Mouse (Mus musculus): Measurements from ENCODE around the gene Platr17. TPM values are rescaled to one million over a fixed set of nuclear protein-coding genes. Genes with fewer than 3 reads are reported as not detected.
"Not testable (repeated sequence)": the region's sequence is repeated elsewhere in the genome, so short reads cannot be mapped to it uniquely, and the experiment has no call there.

The Platr17 gene
- polyA plus RNA-seq, 1 experiment from 2014 or later: 0.54 TPM

- Histone ChIP-seq H3K4me3 (replicated peaks; ENCODE audit: low read length) (no peak overlapping the region), H3K4me2 (ENCODE audit: low read length) (no peak overlapping the region), H3K27ac (ENCODE audit: low read length) (no peak overlapping the region), H3K36me3 (ENCODE audit: control insufficient read depth, insufficient read depth) (peaks cover 21% of the 10 kb centered on the region), H3K27me3 (replicated peaks; ENCODE audit: control insufficient read depth, insufficient read depth, low read length) (no peaks in the 10 kb centered on the region), H3K9me3 (ENCODE audit: control insufficient read depth, low read length) (no peaks in the 10 kb centered on the region), H3K4me1 (replicated peaks; ENCODE audit: control insufficient read depth, insufficient read depth, low read length) (peaks cover 22% of the 10 kb centered on the region), H3K9ac (replicated peaks; ENCODE audit: low read depth, low read length) (no peak overlapping the region)
- no peak for ATAC-seq
- 90% methylated on average over 10 of the region's 10 CpGs for WGBS
Observed at GRCm38 (mm10) chr17:33947430-33948089, 42.6 kb downstream of the Platr17 start.

GRCm38 (mm10) chr17:33948090-33948904 is 43.4 kb downstream of the Platr17 start:
- H3K36me3 ChIP-seq (ENCODE audit: control insufficient read depth, insufficient read depth): peaks cover 24% of the 10 kb centered on the region
- peaks cover 29% of the 10 kb centered on the region for H3K4me1 ChIP-seq (replicated peaks; ENCODE audit: control insufficient read depth, insufficient read depth, low read length)
- ATAC-seq: no peak
- H3K4me2 ChIP-seq (ENCODE audit: low read length): no peak overlapping the region
- WGBS: 88% methylated on average over 22 of the region's 22 CpGs
- H3K9ac ChIP-seq (replicated peaks; ENCODE audit: low read depth, low read length): no peak overlapping the region
- no peak overlapping the region for H3K4me3 ChIP-seq (replicated peaks; ENCODE audit: low read length)
- H3K27ac ChIP-seq (ENCODE audit: low read length): no peak overlapping the region
- H3K27me3 ChIP-seq (replicated peaks; ENCODE audit: control insufficient read depth, insufficient read depth, low read length): no peaks in the 10 kb centered on the region
- H3K9me3 ChIP-seq (ENCODE audit: control insufficient read depth, low read length): no peaks in the 10 kb centered on the region

GRCm38 (mm10) chr17:33948905-33949537 is 44.1 kb downstream of the Platr17 start:
- WGBS: 92% methylated on average over 19 of the region's 19 CpGs
- Histone ChIP-seq H3K4me1 (replicated peaks; ENCODE audit: control insufficient read depth, insufficient read depth, low read length) (peaks cover 36% of the 10 kb centered on the region), H3K9me3 (ENCODE audit: control insufficient read depth, low read length) (no peaks in the 10 kb centered on the region), H3K36me3 (ENCODE audit: control insufficient read depth, insufficient read depth) (peaks cover 21% of the 10 kb centered on the region), H3K27me3 (replicated peaks; ENCODE audit: control insufficient read depth, insufficient read depth, low read length) (no peaks in the 10 kb centered on the region), H3K4me3 (replicated peaks; ENCODE audit: low read length) (no peak overlapping the region), H3K9ac (replicated peaks; ENCODE audit: low read depth, low read length) (no peak overlapping the region), H3K4me2 (ENCODE audit: low read length) (no peak overlapping the region), H3K27ac (ENCODE audit: low read length) (no peak overlapping the region)
- no peak for ATAC-seq

- Histone ChIP-seq H3K4me1 (replicated peaks; ENCODE audit: control insufficient read depth, insufficient read depth, low read length) (peaks cover 45% of the 10 kb centered on the region), H3K36me3 (ENCODE audit: control insufficient read depth, insufficient read depth) (peaks cover 16% of the 10 kb centered on the region), H3K27ac (ENCODE audit: low read length) (no peak overlapping the region; the same call in 1 of the 2 replicates), H3K4me2 (ENCODE audit: low read length) (peak overlapping the region; percentile 91), H3K4me3 (replicated peaks; ENCODE audit: low read length) (peak overlapping the region; percentile 57), H3K9me3 (ENCODE audit: control insufficient read depth, low read length) (no peaks in the 10 kb centered on the region), H3K27me3 (replicated peaks; ENCODE audit: control insufficient read depth, insufficient read depth, low read length) (no peaks in the 10 kb centered on the region), H3K9ac (replicated peaks; ENCODE audit: low read depth, low read length) (peak overlapping the region; percentile 81)
- no peak for ATAC-seq
- 81% methylated on average over 10 of the region's 10 CpGs for WGBS
Observed at GRCm38 (mm10) chr17:33950131-33950625, 45.2 kb downstream of the Platr17 start.

GRCm38 (mm10) chr17:33951021-33951946 is 46.3 kb downstream of the Platr17 start, which contains the start of gene B3galt4:
B3galt4 (minus strand) TSS chr17:33951488.
- H3K4me1 ChIP-seq (replicated peaks; ENCODE audit: control insufficient read depth, insufficient read depth, low read length): peaks cover 45% of the 10 kb centered on the region
- H3K4me2 ChIP-seq (ENCODE audit: low read length): peak within 1 kb of the TSS; percentile 91
- H3K9ac ChIP-seq (replicated peaks; ENCODE audit: low read depth, low read length): peak within 1 kb of the TSS; percentile 81
- no peaks in the 10 kb centered on the region for H3K27me3 ChIP-seq (replicated peaks; ENCODE audit: control insufficient read depth, insufficient read depth, low read length)
- H3K36me3 ChIP-seq (ENCODE audit: control insufficient read depth, insufficient read depth): peaks cover 14% of the 10 kb centered on the region
- 1% methylated on average over 45 of the region's 45 CpGs for WGBS
- peak; percentile 71 for ATAC-seq
- H3K27ac ChIP-seq (ENCODE audit: low read length): peak within 1 kb of the TSS; percentile 73
- H3K9me3 ChIP-seq (ENCODE audit: control insufficient read depth, low read length): no peaks in the 10 kb centered on the region
- H3K4me3 ChIP-seq (replicated peaks; ENCODE audit: low read length): peak within 1 kb of the TSS; percentile 57

- peaks cover 51% of the 10 kb centered on the region for H3K4me1 ChIP-seq (replicated peaks; ENCODE audit: control insufficient read depth, insufficient read depth, low read length)
Observed at GRCm38 (mm10) chr17:33952015-33952414, 47.1 kb downstream of the Platr17 start.

GRCm38 (mm10) chr17:33952879-33953278 is 47.9 kb downstream of the Platr17 start:
- H3K4me3 ChIP-seq (replicated peaks; ENCODE audit: low read length): no peak overlapping the region
- H3K9ac ChIP-seq (replicated peaks; ENCODE audit: low read depth, low read length): no peak overlapping the region
- H3K4me1 ChIP-seq (replicated peaks; ENCODE audit: control insufficient read depth, insufficient read depth, low read length): peaks cover 51% of the 10 kb centered on the region
- no peak overlapping the region for H3K4me2 ChIP-seq (ENCODE audit: low read length)
- WGBS: 79% methylated on average over 4 of the region's 4 CpGs
- ATAC-seq: no peak
- peaks cover 12% of the 10 kb centered on the region for H3K36me3 ChIP-seq (ENCODE audit: control insufficient read depth, insufficient read depth)
- no peak overlapping the region for H3K27ac ChIP-seq (ENCODE audit: low read length)
- no peaks in the 10 kb centered on the region for H3K9me3 ChIP-seq (ENCODE audit: control insufficient read depth, low read length)
- H3K27me3 ChIP-seq (replicated peaks; ENCODE audit: control insufficient read depth, insufficient read depth, low read length): no peaks in the 10 kb centered on the region

More at GRCm38 (mm10) chr17:33952015-33952414, 47.1 kb downstream of the Platr17 start:
- 77% methylated on average over 13 of the region's 13 CpGs for WGBS
- ATAC-seq; H3K9me3 ChIP-seq (ENCODE audit: control insufficient read depth, low read length); H3K4me3 ChIP-seq (replicated peaks; ENCODE audit: low read length); H3K27ac ChIP-seq (ENCODE audit: low read length); H3K9ac ChIP-seq (replicated peaks; ENCODE audit: low read depth, low read length); H3K27me3 ChIP-seq (replicated peaks; ENCODE audit: control insufficient read depth, insufficient read depth, low read length); H3K4me2 ChIP-seq (ENCODE audit: low read length): not testable (repeated sequence)
- peaks cover 12% of the 10 kb centered on the region for H3K36me3 ChIP-seq (ENCODE audit: control insufficient read depth, insufficient read depth)

- no peak overlapping the region for H3K9ac ChIP-seq (replicated peaks; ENCODE audit: low read depth, low read length)
- no peak overlapping the region for H3K4me2 ChIP-seq (ENCODE audit: low read length)
- no peak overlapping the region for H3K4me3 ChIP-seq (replicated peaks; ENCODE audit: low read length)
- WGBS: 79% methylated on average over 3 of the region's 3 CpGs
- H3K27ac ChIP-seq (ENCODE audit: low read length): no peak overlapping the region
- no peaks in the 10 kb centered on the region for H3K9me3 ChIP-seq (ENCODE audit: control insufficient read depth, low read length)
- peaks cover 51% of the 10 kb centered on the region for H3K4me1 ChIP-seq (replicated peaks; ENCODE audit: control insufficient read depth, insufficient read depth, low read length)
- no peak for ATAC-seq
- H3K27me3 ChIP-seq (replicated peaks; ENCODE audit: control insufficient read depth, insufficient read depth, low read length): no peaks in the 10 kb centered on the region
- peaks cover 12% of the 10 kb centered on the region for H3K36me3 ChIP-seq (ENCODE audit: control insufficient read depth, insufficient read depth)
Observed at GRCm38 (mm10) chr17:33953310-33953709, 48.4 kb downstream of the Platr17 start.

Data from forebrain, embryonic 16.5 days (tissue).